Mouse (Mus musculus) lung, embryonic 14.5 days (tissue): Measurements from ENCODE around the gene Gm20388. TPM values are rescaled to one million over a fixed set of nuclear protein-coding genes. Genes with fewer than 3 reads are reported as not detected.

Experiments
- ATAC-seq: fragments of 200-750 bp; cut with Nextera tagmentation; 2 replicates; pipeline ENCODE4 v1.8.0; 2017; ENCODE audit warnings: mild to moderate bottlenecking, moderate TSS enrichment, moderate library complexity; ENCODE audit not compliant: insufficient read depth
- DNase-seq: peaks from one replicate; pipeline ENCODE4 v3.0.0-alpha.2; 2015
- H3K27ac ChIP-seq: fragments of 300-500 bp; sonication (generic); 2 replicates; pipeline ENCODE4 v1.5.1; 2014; ENCODE audit warnings: low read depth, mild to moderate bottlenecking, moderate library complexity
- H3K27me3 ChIP-seq: fragments of 300-500 bp; sonication (generic); 2 replicates; pipeline ENCODE4 v1.6.1; 2014; ENCODE audit warnings: low read length, control low read depth; ENCODE audit not compliant: insufficient read depth
- H3K36me3 ChIP-seq: fragments of 300-500 bp; sonication (generic); 2 replicates; pipeline ENCODE4 v1.6.1; 2014; ENCODE audit warnings: control low read depth; ENCODE audit not compliant: insufficient read depth
- H3K4me1 ChIP-seq: fragments of 300-500 bp; sonication (generic); 2 replicates; pipeline ENCODE4 v1.6.1; 2014; ENCODE audit warnings: antibody characterized with exemption, control low read depth; ENCODE audit not compliant: insufficient read depth
- H3K4me2 ChIP-seq: fragments of 300-500 bp; sonication (generic); 2 replicates; pipeline ENCODE4 v1.6.1; 2014; ENCODE audit warnings: mild to moderate bottlenecking
- H3K4me3 ChIP-seq: fragments of 300-500 bp; sonication (generic); 2 replicates; pipeline ENCODE4 v1.5.1; 2014; ENCODE audit warnings: low read depth, low read length
- H3K9ac ChIP-seq: fragments of 300-500 bp; sonication (generic); 2 replicates; pipeline ENCODE4 v1.6.1; 2014
- H3K9me3 ChIP-seq: fragments of 300-500 bp; sonication (generic); 2 replicates; pipeline ENCODE4 v1.6.1; 2016; ENCODE audit warnings: low read depth, low read length, control low read depth
- CTCF ChIP-seq: IDR thresholded peaks from 2 replicates; pipeline ENCODE4 v1.5.1; 2016; ENCODE audit warnings: antibody characterized with exemption, low read depth
- whole genome bisulfite sequencing: fragments of 180-500 bp; shearing (Covaris S2); extraction: QIAGEN DNeasy Blood & Tissue Kit; methylation state at CpG from one replicate; pipeline ENCODE4 v1.1.7; 2014; 5-methylcytosine and 5-hydroxymethylcytosine counted together
- polyA plus RNA-seq: library from polyadenylated mRNA; unstranded; fragments of >200 nt; fragmentation: Nextera tagmentation; extraction: Ambion mirVana; gene quantifications from 2 replicates; pipeline ENCODE4 v1.2.1, GENCODE M21; 2014

Gene Gm20388
- polyA plus RNA-seq, 1 experiment from 2014 or later: not detected

- DNase-seq (no peak), ATAC-seq (no peak)
- no peak overlapping the region for H3K9ac ChIP-seq
- H3K27ac ChIP-seq: no peak overlapping the region
- H3K4me1 ChIP-seq: no peaks in the 10 kb centered on the region
- no peak for TF ChIP-seq CTCF
- no peaks in the 10 kb centered on the region for H3K9me3 ChIP-seq
- H3K4me2 ChIP-seq: no peak overlapping the region
- no peaks in the 10 kb centered on the region for H3K36me3 ChIP-seq
- WGBS: 77% methylated on average over 15 of the region's 15 CpGs
- H3K4me3 ChIP-seq: no peak overlapping the region; the same call in 1 of the 2 replicates
- H3K27me3 ChIP-seq: no peaks in the 10 kb centered on the region
Measured at GRCm38 (mm10) chr8:121273620-121274019, 1363.0 kb downstream of the Gm20388 start.

- peak; percentile 49 for DNase-seq
- Histone ChIP-seq H3K36me3 (no peaks in the 10 kb centered on the region), H3K27ac (no peak overlapping the region), H3K9me3 (no peaks in the 10 kb centered on the region), H3K4me1 (no peaks in the 10 kb centered on the region), H3K4me2 (no peak overlapping the region), H3K27me3 (no peaks in the 10 kb centered on the region), H3K4me3 (no peak overlapping the region), H3K9ac (no peak overlapping the region)
- no peak for TF ChIP-seq CTCF
- ATAC-seq: peak; percentile 62; the same call in 1 of the 2 replicates
- 46% methylated on average over 9 of the region's 9 CpGs for WGBS
Measured at GRCm38 (mm10) chr8:121280414-121280813, 1369.8 kb downstream of the Gm20388 start.

GRCm38 (mm10) chr8:121289346-121289745, 1378.7 kb downstream of the Gm20388 start:
- no peaks in the 10 kb centered on the region for H3K27me3 ChIP-seq
- 58% methylated on average over 5 of the region's 5 CpGs for whole genome bisulfite sequencing

GRCm38 (mm10) chr8:121290547-121290946, 1379.9 kb downstream of the Gm20388 start:
- WGBS: 86% methylated on average over 17 of the region's 17 CpGs
- H3K9me3 ChIP-seq: no peaks in the 10 kb centered on the region
- H3K4me2 ChIP-seq: no peak overlapping the region
- DNase-seq: no peak
- H3K4me1 ChIP-seq: peaks cover 5% of the 10 kb centered on the region
- ATAC-seq: no peak
- TF ChIP-seq CTCF: no peak
- no peaks in the 10 kb centered on the region for H3K36me3 ChIP-seq
- H3K9ac ChIP-seq: no peak overlapping the region
- H3K4me3 ChIP-seq: no peak overlapping the region
- no peak overlapping the region for H3K27ac ChIP-seq
- no peaks in the 10 kb centered on the region for H3K27me3 ChIP-seq

More at GRCm38 (mm10) chr8:121289346-121289745, 1378.7 kb downstream of the Gm20388 start:
- H3K9me3 ChIP-seq: no peaks in the 10 kb centered on the region
- H3K4me1 ChIP-seq: peaks cover 5% of the 10 kb centered on the region
- H3K27ac ChIP-seq: no peak overlapping the region
- no peaks in the 10 kb centered on the region for H3K36me3 ChIP-seq
- no peak overlapping the region for H3K4me3 ChIP-seq
- H3K9ac ChIP-seq: no peak overlapping the region
- H3K4me2 ChIP-seq: no peak overlapping the region
- DNase-seq: no peak
- ATAC-seq: no peak
- no peak for TF ChIP-seq CTCF

- no peak overlapping the region for H3K9ac ChIP-seq
- no peaks in the 10 kb centered on the region for H3K36me3 ChIP-seq
- H3K4me2 ChIP-seq: no peak overlapping the region
- H3K9me3 ChIP-seq: no peaks in the 10 kb centered on the region
- H3K27me3 ChIP-seq: no peaks in the 10 kb centered on the region
- WGBS: 84% methylated on average over 10 of the region's 10 CpGs
- peaks cover 11% of the 10 kb centered on the region for H3K4me1 ChIP-seq
- no peak for TF ChIP-seq CTCF
- H3K27ac ChIP-seq: no peak overlapping the region
- no peak for DNase-seq
- no peak overlapping the region for H3K4me3 ChIP-seq
- ATAC-seq: no peak
Measured at GRCm38 (mm10) chr8:121293418-121293817, 1382.8 kb downstream of the Gm20388 start.

- ATAC-seq: peak; percentile 36
Measured at GRCm38 (mm10) chr8:121294234-121295108, 1383.8 kb downstream of the Gm20388 start.

GRCm38 (mm10) chr8:121296082-121296481, 1385.4 kb downstream of the Gm20388 start:
- H3K9me3 ChIP-seq: no peaks in the 10 kb centered on the region
- H3K9ac ChIP-seq: no peak overlapping the region
- H3K27me3 ChIP-seq: no peaks in the 10 kb centered on the region
- H3K4me3 ChIP-seq: no peak overlapping the region
- no peak for TF ChIP-seq CTCF
- ATAC-seq (no peak), DNase-seq (peak; percentile 40)
- H3K4me2 ChIP-seq: no peak overlapping the region
- H3K27ac ChIP-seq: no peak overlapping the region
- 63% methylated on average over 7 of the region's 7 CpGs for WGBS
- no peaks in the 10 kb centered on the region for H3K36me3 ChIP-seq
- peaks cover 21% of the 10 kb centered on the region for H3K4me1 ChIP-seq

More at GRCm38 (mm10) chr8:121294234-121295108, 1383.8 kb downstream of the Gm20388 start:
- H3K9ac ChIP-seq: peak overlapping the region; percentile 34
- DNase-seq: peak; percentile 73
- H3K4me1 ChIP-seq: peaks cover 10% of the 10 kb centered on the region
- 23% methylated on average over 29 of the region's 29 CpGs for WGBS
- peak overlapping the region; percentile 27; the same call in 1 of the 2 replicates for H3K4me2 ChIP-seq
- no peak overlapping the region for H3K4me3 ChIP-seq
- H3K9me3 ChIP-seq: no peaks in the 10 kb centered on the region
- H3K36me3 ChIP-seq: no peaks in the 10 kb centered on the region
- H3K27ac ChIP-seq: 0 out of 2 replicates have a peak overlapping the region, but pooled peaks have one; percentile 42
- no peaks in the 10 kb centered on the region for H3K27me3 ChIP-seq
- TF ChIP-seq CTCF: no peak
